Mouse (Mus musculus): Measurements from ENCODE around the gene Peli2. TPM values are rescaled to one million over a fixed set of nuclear protein-coding genes. Genes with fewer than 3 reads are reported as not detected.

Gene Peli2
- polyA plus RNA-seq, 1 experiment, result 18.7 TPM

GRCm38 (mm10) chr14:48266710-48267109 lies 146.1 kb downstream of the Peli2 start:
- 87% methylated on average over 6 of the region's 6 CpGs for WGBS

GRCm38 (mm10) chr14:48278291-48278690 lies 157.7 kb downstream of the Peli2 start:
- 48% methylated on average over 1 of the region's 1 CpGs for WGBS
- no peak for DNase-seq
- Histone ChIP-seq H3K4me3 (replicated peaks; ENCODE audit: extremely low read depth, low read depth, low read length) (no peak overlapping the region), H3K4me1 (ENCODE audit: control insufficient read depth, insufficient read depth, low read length) (no peaks in the 10 kb centered on the region)
- no peak for TF ChIP-seq POLR2A (IDR thresholded peaks at IDR 0.05; ENCODE audit: borderline replicate concordance, extremely low read depth, low read depth, low read length)
- no peak for TF ChIP-seq CTCF (IDR thresholded peaks at IDR 0.05; ENCODE audit: insufficient read depth, low read length)

More at GRCm38 (mm10) chr14:48266710-48267109, 146.1 kb downstream of the Peli2 start:
- DNase-seq, result no peak
- no peaks in the 10 kb centered on the region for H3K4me1 ChIP-seq (ENCODE audit: control insufficient read depth, insufficient read depth, low read length)
- TF ChIP-seq CTCF (IDR thresholded peaks at IDR 0.05; ENCODE audit: insufficient read depth, low read length) (no peak), POLR2A (IDR thresholded peaks at IDR 0.05; ENCODE audit: borderline replicate concordance, extremely low read depth, low read depth, low read length) (no peak)
- no peak overlapping the region for H3K4me3 ChIP-seq (replicated peaks; ENCODE audit: extremely low read depth, low read depth, low read length)

- TF ChIP-seq POLR2A (IDR thresholded peaks at IDR 0.05; ENCODE audit: borderline replicate concordance, extremely low read depth, low read depth, low read length), result no peak
- no peak for TF ChIP-seq CTCF (IDR thresholded peaks at IDR 0.05; ENCODE audit: insufficient read depth, low read length)
- Histone ChIP-seq H3K4me1 (ENCODE audit: control insufficient read depth, insufficient read depth, low read length) (peaks cover 15% of the 10 kb centered on the region), H3K4me3 (replicated peaks; ENCODE audit: extremely low read depth, low read depth, low read length) (no peak overlapping the region)
- WGBS, result 80% methylated on average over 5 of the region's 5 CpGs
- no peak for DNase-seq
Measured at GRCm38 (mm10) chr14:48286949-48287348, 166.3 kb downstream of the Peli2 start.

GRCm38 (mm10) chr14:48287581-48287980 lies 167.0 kb downstream of the Peli2 start:
- DNase-seq, result no peak
- Histone ChIP-seq H3K4me3 (replicated peaks; ENCODE audit: extremely low read depth, low read depth, low read length) (no peak overlapping the region), H3K4me1 (ENCODE audit: control insufficient read depth, insufficient read depth, low read length) (peaks cover 15% of the 10 kb centered on the region)
- 54% methylated on average over 4 of the region's 4 CpGs for WGBS
- TF ChIP-seq POLR2A (IDR thresholded peaks at IDR 0.05; ENCODE audit: borderline replicate concordance, extremely low read depth, low read depth, low read length), result no peak
- TF ChIP-seq CTCF (IDR thresholded peaks at IDR 0.05; ENCODE audit: insufficient read depth, low read length), result no peak

- WGBS, result 48% methylated on average over 2 of the region's 2 CpGs
- no peak for DNase-seq
- Histone ChIP-seq H3K4me1 (ENCODE audit: control insufficient read depth, insufficient read depth, low read length) (peaks cover 15% of the 10 kb centered on the region), H3K4me3 (replicated peaks; ENCODE audit: extremely low read depth, low read depth, low read length) (no peak overlapping the region)
- TF ChIP-seq CTCF (IDR thresholded peaks at IDR 0.05; ENCODE audit: insufficient read depth, low read length) (no peak), POLR2A (IDR thresholded peaks at IDR 0.05; ENCODE audit: borderline replicate concordance, extremely low read depth, low read depth, low read length) (no peak)
Measured at GRCm38 (mm10) chr14:48288600-48288999, 168.0 kb downstream of the Peli2 start.

- peaks cover 15% of the 10 kb centered on the region for H3K4me1 ChIP-seq (ENCODE audit: control insufficient read depth, insufficient read depth, low read length)
- 49% methylated on average over 10 of the region's 10 CpGs for WGBS
- peak; percentile 21 for DNase-seq
- no peak for TF ChIP-seq CTCF (IDR thresholded peaks at IDR 0.05; ENCODE audit: insufficient read depth, low read length)
- TF ChIP-seq POLR2A (IDR thresholded peaks at IDR 0.05; ENCODE audit: borderline replicate concordance, extremely low read depth, low read depth, low read length), result no peak
- no peak overlapping the region for H3K4me3 ChIP-seq (replicated peaks; ENCODE audit: extremely low read depth, low read depth, low read length)
Measured at GRCm38 (mm10) chr14:48289602-48290599, 169.3 kb downstream of the Peli2 start.

- Histone ChIP-seq H3K4me3 (replicated peaks; ENCODE audit: extremely low read depth, low read depth, low read length) (no peak overlapping the region), H3K4me1 (ENCODE audit: control insufficient read depth, insufficient read depth, low read length) (peaks cover 25% of the 10 kb centered on the region)
- WGBS, result 67% methylated on average over 7 of the region's 7 CpGs
- no peak for DNase-seq
- no peak for TF ChIP-seq POLR2A (IDR thresholded peaks at IDR 0.05; ENCODE audit: borderline replicate concordance, extremely low read depth, low read depth, low read length)
- no peak for TF ChIP-seq CTCF (IDR thresholded peaks at IDR 0.05; ENCODE audit: insufficient read depth, low read length)
Measured at GRCm38 (mm10) chr14:48293498-48293897, 172.9 kb downstream of the Peli2 start.

GRCm38 (mm10) chr14:48295410-48295809 lies 174.8 kb downstream of the Peli2 start:
- Histone ChIP-seq H3K4me3 (replicated peaks; ENCODE audit: extremely low read depth, low read depth, low read length) (no peak overlapping the region), H3K4me1 (ENCODE audit: control insufficient read depth, insufficient read depth, low read length) (peaks cover 13% of the 10 kb centered on the region)
- TF ChIP-seq POLR2A (IDR thresholded peaks at IDR 0.05; ENCODE audit: borderline replicate concordance, extremely low read depth, low read depth, low read length) (no peak), CTCF (IDR thresholded peaks at IDR 0.05; ENCODE audit: insufficient read depth, low read length) (no peak)
- no peak for DNase-seq
- 12% methylated on average over 5 of the region's 5 CpGs for WGBS

GRCm38 (mm10) chr14:48295815-48296271 lies 175.2 kb downstream of the Peli2 start:
- TF ChIP-seq POLR2A (IDR thresholded peaks at IDR 0.05; ENCODE audit: borderline replicate concordance, extremely low read depth, low read depth, low read length), result no peak
- TF ChIP-seq CTCF (IDR thresholded peaks at IDR 0.05; ENCODE audit: insufficient read depth, low read length), result no peak
- 2% methylated on average over 7 of the region's 7 CpGs for WGBS
- no peak for DNase-seq
- Histone ChIP-seq H3K4me1 (ENCODE audit: control insufficient read depth, insufficient read depth, low read length) (peaks cover 13% of the 10 kb centered on the region), H3K4me3 (replicated peaks; ENCODE audit: extremely low read depth, low read depth, low read length) (no peak overlapping the region)
